Mouse (Mus musculus): ENCODE results near the gene Caly.

GRCm38 (mm10) chr7:140057413-140058407 lies 24.6 kb downstream of the Caly start:
- TF ChIP-seq CTCF (IDR thresholded peaks at IDR 0.05; ENCODE audit: insufficient read depth, low read depth, low read length): no peak
- TF ChIP-seq POLR2A (IDR thresholded peaks at IDR 0.05; ENCODE audit: insufficient read depth, low read depth, low read length): no peak
